Mouse (Mus musculus) cerebellum, adult 2 months (tissue): ENCODE measurements around the gene Lamp2. TPM values are rescaled to one million over a fixed set of nuclear protein-coding genes. Genes with fewer than 3 reads are reported as not detected.

ENCODE experiments used
- DNase-seq, 2 experiments: peaks; one replicate each; pipeline ENCODE4 v3.0.0; 2021
- H3K27ac ChIP-seq: fragments of 200-500 bp; 2 replicates; pipeline ENCODE4 v1.5.1; 2012; ENCODE audit warnings: low read length, control low read depth, inconsistent platforms; ENCODE audit not compliant: insufficient read depth
- H3K27me3 ChIP-seq: fragments of 200-500 bp; 2 replicates; pipeline ENCODE4 v1.6.1; 2012; ENCODE audit warnings: inconsistent platforms, mild to moderate bottlenecking, low read length, moderate library complexity; ENCODE audit not compliant: control insufficient read depth, insufficient read depth
- H3K4me1 ChIP-seq: fragments of 200-500 bp; 2 replicates; pipeline ENCODE4 v1.6.1; 2011; ENCODE audit warnings: low read length; ENCODE audit not compliant: control insufficient read depth, insufficient read depth
- H3K4me3 ChIP-seq: fragments of 200-500 bp; replicated peaks from 2 replicates; pipeline ENCODE3; 2011; ENCODE audit warnings: mild to moderate bottlenecking, low read depth, low read length, control low read depth; ENCODE audit not compliant: insufficient read depth
- CTCF ChIP-seq: fragments of 200-500 bp; IDR thresholded peaks from 2 replicates; pipeline ENCODE4 v1.5.1; 2011; ENCODE audit warnings: low read depth, mild to moderate bottlenecking, control low read depth, low read length, moderate library complexity, borderline replicate concordance; ENCODE audit not compliant: insufficient read depth
- POLR2A ChIP-seq: fragments of 200-500 bp; IDR thresholded peaks from 2 replicates; pipeline ENCODE4 v1.6.1; 2011; ENCODE audit warnings: low read length, control low read depth, borderline replicate concordance; ENCODE audit not compliant: insufficient read depth
- WGBS: fragments of 180-500 bp; shearing (Covaris S2); methylation state at CpG from one replicate; pipeline ENCODE4 v1.1.7; 2018; 5-methylcytosine and 5-hydroxymethylcytosine counted together
- polyA plus RNA-seq: library from polyadenylated mRNA; depleted of rRNA; stranded (reverse); fragments of >200 nt; gene quantifications from 2 replicates; pipeline ENCODE4 v1.2.3, GENCODE M21; 2012

Lamp2 gene
- polyA plus RNA-seq, 1 experiment, result 64.7 TPM

- H3K4me3 ChIP-seq, result no peak overlapping the region
- no peak overlapping the region for H3K27ac ChIP-seq
- no peak for DNase-seq
- TF ChIP-seq CTCF, result no peak
- TF ChIP-seq POLR2A, result no peak
- H3K27me3 ChIP-seq, result no peaks in the 10 kb centered on the region
- WGBS, result 80% methylated on average over 6 of the region's 6 CpGs
- no peaks in the 10 kb centered on the region for H3K4me1 ChIP-seq
Observed at GRCm38 (mm10) chrX:38450476-38450875, 5.8 kb downstream of the Lamp2 start.

GRCm38 (mm10) chrX:38445705-38446104, 10.5 kb downstream of the Lamp2 start:
- no peak for TF ChIP-seq POLR2A
- TF ChIP-seq CTCF, result no peak
- no peak overlapping the region for H3K27ac ChIP-seq
- 94% methylated on average over 1 of the region's 1 CpGs for WGBS
- no peaks in the 10 kb centered on the region for H3K27me3 ChIP-seq
- no peak for DNase-seq
- H3K4me1 ChIP-seq, result no peaks in the 10 kb centered on the region
- H3K4me3 ChIP-seq, result no peak overlapping the region

- H3K27ac ChIP-seq, result no peak overlapping the region
- peak in 1 of 2 experiments; percentile 18 for DNase-seq
- TF ChIP-seq CTCF, result no peak
- TF ChIP-seq POLR2A, result no peak
- no peaks in the 10 kb centered on the region for H3K4me1 ChIP-seq
- H3K4me3 ChIP-seq, result no peak overlapping the region
- H3K27me3 ChIP-seq, result no peaks in the 10 kb centered on the region
- WGBS, result 86% methylated on average over 1 of the region's 1 CpGs
Observed at GRCm38 (mm10) chrX:38442425-38442824, 13.8 kb downstream of the Lamp2 start.

- 83% methylated on average over 2 of the region's 2 CpGs for WGBS
- no peaks in the 10 kb centered on the region for H3K27me3 ChIP-seq
- no peak for DNase-seq
- TF ChIP-seq POLR2A (no peak), CTCF (no peak)
- H3K4me1 ChIP-seq, result no peaks in the 10 kb centered on the region
- no peak overlapping the region for H3K27ac ChIP-seq
- no peak overlapping the region for H3K4me3 ChIP-seq
Observed at GRCm38 (mm10) chrX:38439629-38440028, 16.6 kb downstream of the Lamp2 start.

- no peak overlapping the region for H3K27ac ChIP-seq
- DNase-seq, result peak; percentile 86 to 87
- H3K4me3 ChIP-seq, result no peak overlapping the region
- H3K4me1 ChIP-seq, result no peaks in the 10 kb centered on the region
- no peaks in the 10 kb centered on the region for H3K27me3 ChIP-seq
- TF ChIP-seq CTCF (peak; percentile 78), POLR2A (no peak)
- 21% methylated on average over 7 of the region's 7 CpGs for WGBS
Observed at GRCm38 (mm10) chrX:38438147-38438791, 18.0 kb downstream of the Lamp2 start.

GRCm38 (mm10) chrX:38429455-38429854, 26.8 kb downstream of the Lamp2 start:
- no peak overlapping the region for H3K27ac ChIP-seq
- no peaks in the 10 kb centered on the region for H3K27me3 ChIP-seq
- H3K4me1 ChIP-seq, result no peaks in the 10 kb centered on the region
- no peak overlapping the region for H3K4me3 ChIP-seq
- 63% methylated on average over 4 of the region's 4 CpGs for WGBS
- TF ChIP-seq POLR2A (no peak), CTCF (no peak)
- no peak for DNase-seq

- WGBS, result 33% methylated on average over 3 of the region's 3 CpGs
- no peak for TF ChIP-seq CTCF
- TF ChIP-seq POLR2A, result no peak
- Histone ChIP-seq H3K27me3 (no peaks in the 10 kb centered on the region), H3K27ac (no peak overlapping the region), H3K4me1 (no peaks in the 10 kb centered on the region), H3K4me3 (no peak overlapping the region)
- peak in 1 of 2 experiments; percentile 52 for DNase-seq
Observed at GRCm38 (mm10) chrX:38428818-38429440, 27.3 kb downstream of the Lamp2 start.

- DNase-seq, result no peak
- Histone ChIP-seq H3K4me3 (no peak overlapping the region), H3K27ac (no peak overlapping the region), H3K27me3 (no peaks in the 10 kb centered on the region), H3K4me1 (no peaks in the 10 kb centered on the region)
- 91% methylated on average over 1 of the region's 1 CpGs for WGBS
- TF ChIP-seq CTCF (no peak), POLR2A (no peak)
Observed at GRCm38 (mm10) chrX:38426043-38426442, 30.2 kb downstream of the Lamp2 start.
